Mouse (Mus musculus) gastrocnemius, postnatal 14 days (tissue): ENCODE measurements around the gene Zic5. TPM values are rescaled to one million over a fixed set of nuclear protein-coding genes. Genes with fewer than 3 reads are reported as not detected.
"Not testable (repeated sequence)": the region's sequence is repeated elsewhere in the genome, so short reads cannot be mapped to it uniquely, and the experiment has no call there.

Experiments used
- DNase-seq: peaks from one replicate; pipeline ENCODE4 v3.0.0; 2021; ENCODE audit warnings: mixed read lengths
- intact Hi-C: fragments of 180-260 bp; cut with DNase I; formaldehyde crosslinking; loops from one replicate; pipeline ENCODE4 v1.15.1; 2025; ENCODE audit warnings: low total_unique reads
- total RNA-seq, 2 experiments: library from RNA; stranded (reverse); gene quantifications; 2 replicates each; pipeline ENCODE4 v1.2.3; 2021

Zic5 gene
- total RNA-seq, 2 experiments from 2014 or later: not detected

DNA sequence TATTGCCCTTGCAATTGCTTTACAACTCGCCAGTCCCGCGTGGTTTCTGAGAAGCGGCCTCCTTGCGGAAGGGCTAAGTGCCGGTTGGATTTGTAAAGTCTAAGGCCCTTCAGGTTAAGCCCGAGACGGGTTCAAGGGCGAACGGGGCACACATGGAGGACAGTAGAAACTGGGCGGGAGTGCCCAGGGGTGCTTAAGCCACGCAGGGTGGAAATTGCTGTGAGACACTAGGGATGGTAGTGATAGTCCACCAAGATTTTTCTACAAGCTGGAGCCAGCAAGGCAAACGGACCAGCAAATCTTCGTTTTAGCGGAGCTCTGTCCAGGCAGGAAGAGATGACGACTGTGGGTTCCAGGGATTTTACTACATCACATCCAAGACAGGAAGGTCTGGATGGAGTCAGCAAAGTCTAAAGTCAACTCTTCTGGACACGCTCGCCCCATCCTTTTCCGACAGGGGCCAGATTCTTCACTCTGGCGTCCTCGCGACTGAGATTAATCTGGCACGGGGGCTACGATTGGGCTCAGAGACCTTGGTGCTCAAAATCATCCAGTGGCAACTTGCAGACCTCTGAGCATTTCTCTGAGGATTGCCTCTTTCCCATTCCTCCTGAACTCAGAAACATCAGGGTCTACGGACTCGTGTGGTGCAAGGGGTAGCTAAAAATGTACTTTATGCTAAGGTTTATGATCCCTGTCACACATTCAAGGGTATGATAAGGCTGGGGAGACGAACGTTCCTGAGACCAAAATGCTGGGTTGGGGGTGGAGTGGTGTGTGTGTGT is 3.7 kb upstream of the Zic5 start:
- no peak for DNase-seq
- intact Hi-C loops: no loop called here

DNA sequence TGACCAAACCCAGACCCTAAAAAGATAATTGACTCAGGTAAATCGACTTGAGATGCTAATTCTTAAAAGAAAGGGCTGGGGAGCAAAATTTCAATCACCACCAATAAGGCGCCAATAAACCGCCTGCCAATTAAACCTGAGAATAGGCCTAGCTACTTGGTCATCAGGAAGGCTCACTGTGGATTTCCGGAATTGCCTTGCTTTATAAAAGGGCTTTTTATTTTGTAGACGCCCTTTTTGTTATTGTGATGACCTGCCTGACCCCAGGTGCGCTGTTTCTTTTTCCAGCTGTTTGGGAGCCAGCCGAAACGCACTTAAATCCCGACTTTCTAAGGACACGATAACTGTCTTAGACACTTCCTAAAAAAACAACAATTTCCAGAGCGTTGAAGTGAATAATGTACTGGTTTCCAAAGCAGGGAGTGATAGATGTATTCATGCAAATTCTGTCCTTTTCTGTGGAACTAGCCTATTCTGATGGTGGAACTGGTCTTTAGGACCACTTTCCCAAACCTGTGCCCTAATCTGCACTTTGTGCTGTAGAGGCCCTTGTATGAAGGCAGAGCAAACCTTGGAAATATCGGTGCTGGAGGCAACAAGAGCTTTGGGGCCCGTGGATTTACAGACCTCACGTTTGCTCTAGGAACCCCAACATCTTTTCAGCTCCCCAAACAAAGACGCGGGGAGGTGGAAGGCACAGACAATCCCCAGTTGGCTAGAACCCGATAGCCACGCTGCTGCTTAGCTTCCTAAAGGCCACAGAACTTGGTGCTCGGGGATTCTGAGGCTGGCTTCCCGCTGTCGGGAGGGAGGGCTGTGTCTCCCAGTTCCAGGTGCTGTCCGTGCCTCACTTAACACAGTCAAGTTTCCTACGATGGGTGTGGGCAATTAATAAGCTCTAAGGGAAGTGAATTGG is 2.7 kb upstream of the Zic5 start:
- no peak for DNase-seq
- intact Hi-C loops: no loop called here

DNA sequence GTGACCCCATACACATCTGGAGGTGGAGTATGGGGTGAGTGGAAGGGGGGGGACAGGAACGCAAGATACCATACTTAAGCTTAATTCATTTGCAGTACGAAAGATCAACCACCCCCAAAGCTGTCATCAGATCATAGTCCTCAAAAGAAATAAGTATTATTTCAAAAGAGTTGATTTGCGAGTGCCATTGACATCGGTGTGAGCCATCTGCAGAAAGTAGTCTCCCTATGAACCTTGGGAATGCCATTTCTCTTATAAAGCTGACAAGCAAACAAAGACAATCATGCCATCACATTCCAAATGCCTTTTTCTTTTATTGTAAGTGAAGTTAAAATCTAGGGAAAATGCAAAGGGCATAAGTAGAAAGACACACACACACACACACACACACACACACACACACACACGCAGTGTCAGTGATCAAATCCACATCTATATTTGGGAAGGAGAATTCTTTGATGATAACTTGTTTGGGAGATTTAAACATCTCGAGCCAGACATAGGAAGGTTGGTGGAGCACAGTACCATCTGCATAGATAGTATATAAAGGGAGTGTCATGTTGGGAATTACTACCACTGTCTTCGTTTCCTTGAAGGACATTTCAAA is 1.4 kb upstream of the Zic5 start:
- intact Hi-C loops: no loop called here

DNA sequence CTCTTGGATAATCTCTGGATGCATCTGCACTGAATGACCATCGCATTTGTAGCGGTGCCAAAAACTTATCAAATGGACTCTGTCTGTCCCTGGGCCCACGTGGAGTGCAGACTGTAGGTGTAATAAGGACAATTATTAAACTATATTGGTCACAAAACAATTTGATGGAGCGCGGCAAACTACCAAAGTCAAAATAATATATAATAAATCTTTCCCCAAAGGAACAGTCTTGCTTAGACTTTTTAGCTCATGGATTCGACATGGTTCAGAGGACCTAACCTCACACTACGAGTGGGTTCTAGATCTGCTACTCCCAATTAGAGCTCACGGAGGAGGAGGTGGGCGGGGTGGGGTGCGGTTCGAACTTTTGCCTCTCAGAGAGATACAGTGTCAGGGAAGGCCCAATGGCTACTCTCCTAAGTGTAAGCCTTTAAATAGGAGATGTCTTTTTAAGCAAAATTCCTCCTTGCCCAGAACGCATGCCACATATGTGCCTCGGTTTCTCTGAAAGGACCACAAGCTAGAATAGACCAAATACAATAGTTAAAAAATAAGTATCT is 534 bp upstream of the Zic5 start:
- intact Hi-C loops: no loop called here
- no peak for DNase-seq

More for the DNA sequence above, 1.4 kb upstream of the Zic5 start:
- no peak for DNase-seq

DNA sequence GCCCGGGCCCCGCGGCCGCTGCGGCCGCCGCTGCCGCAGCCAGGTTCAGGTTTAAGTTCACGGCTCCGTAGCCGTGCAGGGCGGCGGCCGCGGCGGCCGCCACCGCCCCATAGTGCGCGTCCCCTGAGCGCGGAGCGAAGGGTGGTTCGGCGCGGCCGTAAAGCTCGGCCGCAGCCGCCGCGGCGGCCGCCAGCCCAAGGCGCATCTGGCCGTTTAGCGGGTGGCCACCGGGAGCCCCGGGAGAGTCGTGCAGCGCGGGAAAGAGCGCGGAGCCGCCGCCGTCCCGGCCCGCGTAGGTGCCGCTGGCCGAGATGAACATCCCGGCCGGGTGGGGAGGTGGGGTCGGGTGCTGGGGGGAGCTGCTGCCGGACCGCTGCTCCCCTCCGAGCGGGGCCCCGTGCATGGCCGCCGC is 1.1 kb downstream of the Zic5 start:
- no peak for DNase-seq
- intact Hi-C loops: no loop called here

DNA sequence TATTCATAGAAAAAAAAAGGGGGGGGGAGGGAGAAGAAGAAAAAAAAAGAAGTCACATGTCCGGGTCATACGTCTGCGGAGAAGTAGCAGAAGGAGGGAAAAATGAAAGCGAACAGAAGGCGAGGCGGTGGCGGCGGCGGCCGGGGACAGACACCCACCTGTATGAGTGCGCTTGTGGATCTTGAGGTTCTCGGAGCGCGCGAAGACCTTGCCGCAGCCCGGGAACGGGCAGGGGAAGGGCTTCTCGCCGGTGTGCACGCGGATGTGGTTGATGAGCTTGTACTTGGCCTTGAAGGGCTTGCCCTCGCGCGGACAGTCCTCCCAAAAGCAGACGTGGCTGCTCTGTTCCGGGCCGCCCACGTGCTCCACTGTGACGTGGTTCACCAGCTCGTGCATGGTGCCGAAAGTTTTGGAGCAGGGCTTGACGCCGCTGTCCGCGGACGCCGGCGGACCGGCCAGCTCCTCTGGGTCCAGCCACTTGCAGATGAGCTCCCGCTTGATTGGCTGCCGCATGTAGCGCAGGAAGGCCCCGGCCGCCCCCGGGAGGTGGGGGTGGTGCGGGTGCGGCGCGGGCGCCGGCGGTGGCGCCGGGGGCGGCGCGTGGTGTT is 1.6 kb downstream of the Zic5 start:
- intact Hi-C loops, DNase-seq: not testable (repeated sequence)

DNA sequence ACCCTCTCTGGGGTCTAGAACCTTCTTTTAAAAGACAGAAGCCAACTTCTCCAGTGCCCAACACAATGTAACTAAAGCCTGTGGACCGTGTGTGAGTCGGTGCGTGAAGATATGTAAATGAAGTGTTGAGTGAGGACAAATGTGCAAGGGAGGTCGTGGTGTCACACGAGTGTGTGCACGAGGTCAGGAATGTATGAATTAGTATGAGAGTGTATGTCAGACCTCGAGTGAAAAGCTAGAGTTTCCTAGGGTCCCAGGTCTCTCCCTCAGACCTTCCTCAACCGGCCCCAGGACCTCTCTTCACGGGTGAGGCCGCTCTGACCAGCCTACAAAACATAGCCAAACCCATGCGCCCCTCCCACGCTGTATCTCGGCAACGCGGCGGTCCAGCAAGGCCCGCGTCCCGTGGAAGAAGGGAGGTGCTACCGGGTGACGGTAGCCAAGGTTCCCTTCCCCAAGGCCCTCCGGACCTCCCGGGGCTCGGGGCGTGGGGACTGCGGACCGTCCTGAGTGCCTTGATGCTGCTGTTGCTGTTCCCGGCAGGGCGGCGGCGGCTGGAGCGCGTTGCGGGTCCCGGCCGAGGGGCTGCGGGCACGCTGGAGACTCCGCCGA is 2.3 kb downstream of the Zic5 start:
- intact Hi-C loops: no loop called here
- DNase-seq: no peak

DNA sequence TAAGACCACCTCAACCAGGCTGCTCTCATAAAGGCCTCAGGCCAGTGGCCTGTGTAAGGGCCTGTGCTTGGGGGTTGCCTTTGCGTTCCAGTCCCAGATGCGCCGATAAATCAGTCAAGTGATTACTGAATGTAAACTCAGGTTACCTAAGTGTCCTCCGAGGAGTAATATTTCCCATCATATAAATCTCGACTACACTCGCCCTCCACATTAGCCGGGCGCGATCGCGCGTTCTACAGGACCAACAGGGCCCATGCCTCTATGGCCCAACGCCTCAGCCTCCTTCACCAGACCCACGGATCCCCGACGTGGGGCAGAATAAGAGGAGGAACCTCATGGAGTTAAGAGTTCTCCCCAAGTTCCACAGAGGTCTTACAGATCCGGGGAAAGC is 2.8 kb downstream of the Zic5 start:
- no peak for DNase-seq
- intact Hi-C loops: no loop called here

DNA sequence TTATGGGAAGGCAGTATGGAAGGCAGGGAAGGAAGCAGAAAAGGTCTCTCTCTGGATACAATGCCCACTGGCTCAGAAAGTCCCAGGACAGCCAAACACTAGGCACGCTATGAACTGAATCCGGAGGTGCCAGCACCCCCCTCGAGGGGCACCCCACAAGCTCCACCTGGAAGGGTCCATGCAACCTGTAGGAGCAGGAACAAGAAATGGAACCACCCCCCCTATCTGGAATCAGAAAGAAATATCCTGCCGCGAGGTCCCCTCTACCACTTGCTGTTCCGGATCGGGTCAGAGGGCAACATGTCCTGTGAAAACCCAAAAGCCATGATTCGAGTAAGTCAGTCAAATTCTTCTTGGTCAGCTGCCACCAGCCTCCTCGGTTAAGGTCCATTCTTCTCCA is 3.5 kb downstream of the Zic5 start:
- intact Hi-C loops: no loop called here
- no peak for DNase-seq

DNA sequence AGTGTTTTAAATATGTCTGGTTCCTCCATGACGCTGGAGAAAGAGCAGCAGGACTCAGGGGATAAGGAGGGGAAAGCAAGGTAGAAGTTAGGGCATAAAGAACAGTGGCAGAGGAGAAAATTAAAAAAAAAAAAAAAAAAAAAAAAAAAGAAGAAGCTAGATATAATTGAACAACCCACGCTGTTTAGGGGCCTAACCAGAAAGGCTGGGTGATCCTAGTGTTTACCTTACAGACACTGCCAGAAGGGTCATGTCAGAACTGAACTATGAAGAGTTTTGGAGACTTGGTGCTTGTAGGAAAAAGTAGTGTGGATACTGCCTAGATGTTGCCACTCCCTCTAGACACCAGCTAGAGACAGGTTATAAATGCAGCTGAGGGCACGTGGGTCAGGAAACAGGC is 4.0 kb downstream of the Zic5 start:
- intact Hi-C loops: no loop called here
- no peak for DNase-seq

DNA sequence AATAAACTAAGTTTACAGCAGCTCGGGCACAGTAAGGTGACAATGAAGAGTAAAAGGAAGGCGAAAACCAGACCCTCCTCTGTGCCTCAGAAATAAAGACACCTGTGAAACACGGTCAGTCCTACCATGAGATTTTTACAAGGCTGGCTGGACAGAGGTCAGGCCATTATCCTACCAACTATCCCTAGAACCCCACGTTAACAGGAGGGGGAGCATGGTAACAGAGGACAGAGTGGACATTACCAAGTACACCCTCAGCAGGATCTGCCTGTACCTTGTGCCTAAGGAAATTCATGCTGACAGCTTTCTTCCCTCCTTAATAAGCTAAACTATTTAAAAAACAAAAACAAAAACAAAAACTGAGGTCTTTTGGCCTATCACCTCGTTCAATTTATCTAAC is 5.3 kb downstream of the Zic5 start:
- no peak for DNase-seq
- intact Hi-C loops: no loop called here

DNA sequence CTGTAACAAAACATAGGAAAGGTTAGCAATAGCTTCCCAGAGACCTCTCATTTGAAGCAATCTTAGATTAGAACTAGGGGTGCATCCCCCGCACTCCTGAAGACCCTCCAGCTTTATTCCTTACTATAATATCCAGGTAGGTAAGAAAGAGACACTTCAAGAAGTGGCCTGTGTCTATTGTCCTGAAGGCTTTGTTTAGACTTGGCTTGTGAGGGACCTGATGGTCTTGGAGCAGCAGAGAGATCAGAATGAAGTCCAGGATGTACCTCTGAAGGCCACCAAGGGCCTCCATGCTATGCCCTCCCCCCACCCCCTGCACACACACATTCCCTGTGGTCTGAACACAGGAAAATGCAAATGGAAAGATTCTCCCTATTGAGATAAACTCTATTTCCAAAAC is 5.7 kb downstream of the Zic5 start:
- no peak for DNase-seq
- intact Hi-C loops: no loop called here

DNA sequence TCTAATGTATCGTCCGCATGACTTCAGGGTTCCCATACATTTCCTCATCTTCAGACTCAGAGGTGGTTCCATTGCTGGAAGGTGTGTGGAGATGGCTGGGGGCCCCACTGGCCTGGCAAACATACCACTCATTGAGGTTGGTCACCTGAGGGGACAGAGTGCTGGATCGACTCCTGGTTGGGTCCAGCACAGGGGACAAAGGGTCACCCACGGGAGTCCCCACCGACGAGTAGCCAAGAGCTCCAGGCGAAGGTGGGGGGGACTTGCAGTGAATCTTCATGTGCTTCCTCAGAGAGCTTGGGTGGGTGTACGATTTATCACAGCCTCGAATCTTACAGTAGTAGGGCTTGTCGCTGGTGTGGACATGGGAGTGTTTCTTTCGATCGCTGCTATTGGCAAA is 6.1 kb downstream of the Zic5 start:
- intact Hi-C loops, DNase-seq: not testable (repeated sequence)

DNA sequence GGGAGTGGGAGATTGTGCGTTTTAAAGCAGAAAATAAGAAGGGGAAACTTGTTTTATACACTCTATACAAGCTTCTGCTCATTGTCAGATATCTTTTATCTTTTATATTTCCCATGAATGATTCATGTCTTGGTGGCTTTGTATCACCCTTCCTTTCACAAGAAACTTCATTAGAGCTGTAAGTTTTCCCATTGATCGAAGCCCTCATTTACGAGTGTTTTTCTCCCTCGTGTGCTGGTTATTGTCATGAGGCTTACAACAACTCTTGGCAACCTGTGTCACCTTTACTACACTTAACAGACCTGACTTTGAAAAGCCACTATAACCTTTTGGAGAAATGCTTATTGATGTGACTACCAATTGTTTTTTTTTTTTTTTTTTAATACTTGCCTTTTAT is 9.9 kb downstream of the Zic5 start:
- intact Hi-C loops: no loop called here

DNA sequence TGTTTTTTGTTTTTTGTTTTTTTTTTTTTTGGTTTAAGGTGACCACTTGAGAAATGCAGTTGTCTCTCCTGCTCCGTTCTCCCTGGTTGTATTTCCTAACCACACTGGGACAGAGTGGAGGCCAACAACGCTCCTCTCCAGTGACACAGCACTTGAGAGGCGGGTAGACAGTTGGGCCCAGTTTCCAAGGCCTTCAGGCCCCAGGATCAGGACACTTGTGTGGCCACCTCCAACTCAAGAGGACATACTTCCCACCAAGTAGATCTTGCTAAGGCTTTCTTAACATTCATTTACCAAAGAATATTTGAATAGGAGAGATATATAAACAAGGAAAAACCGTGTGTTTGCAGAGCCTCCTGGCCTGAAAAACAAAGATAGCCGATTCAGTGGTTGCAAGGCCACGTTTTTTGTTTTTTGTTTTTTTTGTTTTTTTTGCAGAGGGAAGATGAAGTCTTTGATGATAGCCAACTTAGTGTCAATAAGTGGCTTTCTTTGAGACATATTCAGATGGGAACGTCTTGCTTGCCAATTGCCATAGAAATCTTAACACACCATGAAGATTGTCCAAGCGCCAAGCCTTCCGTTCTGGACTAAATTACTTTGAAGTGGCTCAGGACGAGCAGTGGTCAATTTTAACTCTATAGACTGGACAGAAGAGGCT is 10.4 kb downstream of the Zic5 start:
- intact Hi-C loops: no loop called here
- DNase-seq: no peak

More for the DNA sequence above, 9.9 kb downstream of the Zic5 start:
- no peak for DNase-seq

DNA sequence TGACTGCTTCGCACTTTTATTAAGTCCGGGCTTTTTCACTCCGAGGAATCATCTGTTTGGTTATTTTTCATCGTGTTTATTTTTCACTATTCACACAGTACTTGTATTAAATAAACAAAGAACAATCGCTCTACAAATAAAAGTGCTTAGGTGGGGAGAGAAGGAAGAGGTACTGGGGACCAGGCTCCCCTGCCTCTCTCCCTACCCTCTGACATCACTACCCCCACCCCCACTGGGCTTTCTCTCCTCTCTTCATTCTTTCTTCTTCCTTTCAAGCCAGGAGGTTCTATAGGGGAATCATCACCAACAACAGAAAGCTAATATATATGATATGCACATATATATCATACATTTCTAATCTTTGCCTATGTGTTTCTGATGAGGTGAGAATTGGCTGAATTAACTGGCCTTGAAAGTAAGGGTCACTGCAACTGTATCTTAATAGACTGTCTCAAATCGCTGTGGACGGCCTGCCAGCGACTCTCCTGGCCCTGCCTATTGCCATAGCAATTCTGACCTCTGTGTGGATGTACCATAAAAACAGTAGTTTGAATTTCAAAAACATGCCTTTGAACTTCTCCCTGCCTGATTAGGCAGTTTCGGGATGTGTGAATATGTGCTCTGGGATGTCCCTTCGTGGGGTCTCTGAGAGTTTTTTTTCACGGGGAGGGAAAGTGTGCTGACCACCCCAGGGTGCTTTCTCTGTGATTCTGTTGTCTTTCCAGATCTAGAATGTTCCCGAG is 11.3 kb downstream of the Zic5 start:
- DNase-seq: no peak
- intact Hi-C loops: no loop called here

DNA sequence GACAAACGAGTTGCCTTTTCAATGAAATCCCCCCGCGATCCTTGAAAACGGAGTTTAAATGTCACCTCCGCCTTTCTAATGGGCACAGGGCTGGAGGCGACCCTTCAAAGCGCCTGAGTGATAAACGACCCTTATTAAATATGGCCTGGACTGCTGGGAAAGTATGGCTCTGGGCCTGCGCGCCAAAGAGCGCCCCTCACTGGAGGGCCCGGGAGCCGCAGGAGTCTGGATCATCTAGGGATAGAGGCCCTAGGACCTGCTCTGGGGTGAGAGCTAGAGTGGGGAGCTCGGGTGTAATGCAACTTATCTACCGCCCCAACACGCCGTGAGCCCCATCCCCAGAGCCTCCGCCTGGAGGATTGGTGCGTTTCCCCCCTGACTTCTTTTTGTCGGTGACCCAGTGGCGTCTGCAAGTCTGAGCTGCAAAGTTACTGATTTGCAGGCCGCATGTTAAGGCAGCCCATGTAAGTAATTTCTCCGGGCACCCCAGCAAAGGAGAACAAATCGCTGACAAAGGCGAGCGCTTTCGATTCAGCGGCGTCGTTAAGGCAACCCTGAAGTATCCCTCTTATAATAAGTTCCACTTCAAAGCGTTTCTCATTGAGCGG is 12.0 kb downstream of the Zic5 start:
- intact Hi-C loops: no loop called here
- no peak for DNase-seq
